Mouse (Mus musculus) forebrain, embryonic 14.5 days (tissue): ENCODE measurements at regions not wholly inside any gene's neighbourhood (a gene's known extent, or its start where the extent isn't known, plus 50 kb on each side); places are given as distances from the start of the nearest gene placed in this dataset.
A peak's percentile ranks its signal among the peaks of the same experiment; 100 is the strongest.

ENCODE experiments used
- ATAC-seq: fragments of 200-750 bp; cut with Nextera tagmentation; 2 replicates; pipeline ENCODE4 v1.8.0; 2017; ENCODE audit warnings: mild to moderate bottlenecking, moderate library complexity
- DNase-seq: peaks from one replicate; pipeline ENCODE4 v3.0.0-alpha.2; 2015; ENCODE audit warnings: low spot score
- H3K27ac ChIP-seq: fragments of 300-500 bp; sonication (generic); 2 replicates; pipeline ENCODE4 v1.5.1; 2014; ENCODE audit warnings: low read depth, mild to moderate bottlenecking, control low read depth, low read length, moderate library complexity
- H3K27me3 ChIP-seq: fragments of 300-500 bp; sonication (generic); replicated peaks from 2 replicates; pipeline ENCODE4 v1.6.1; 2014; ENCODE audit warnings: low read length, control low read depth, mixed read lengths; ENCODE audit not compliant: control insufficient read depth, insufficient read depth
- H3K36me3 ChIP-seq: fragments of 300-500 bp; sonication (generic); 2 replicates; pipeline ENCODE4 v1.6.1; 2014; ENCODE audit warnings: low read length, control low read depth; ENCODE audit not compliant: control insufficient read depth, insufficient read depth
- H3K4me1 ChIP-seq: fragments of 300-500 bp; sonication (generic); 2 replicates; pipeline ENCODE4 v1.6.1; 2014; ENCODE audit warnings: antibody characterized with exemption, low read length, control low read depth; ENCODE audit not compliant: control insufficient read depth, insufficient read depth
- H3K4me2 ChIP-seq: fragments of 300-500 bp; sonication (generic); 2 replicates; pipeline ENCODE4 v1.6.1; 2014; ENCODE audit warnings: mild to moderate bottlenecking, control low read depth, low read length
- H3K4me3 ChIP-seq: fragments of 300-500 bp; sonication (generic); 2 replicates; pipeline ENCODE4 v1.5.1; 2014; ENCODE audit warnings: low read depth, low read length, control low read depth
- H3K9ac ChIP-seq: fragments of 300-500 bp; sonication (generic); 2 replicates; pipeline ENCODE4 v1.6.1; 2014; ENCODE audit warnings: mild to moderate bottlenecking, low read length, control low read depth, moderate library complexity
- H3K9me3 ChIP-seq: fragments of 300-500 bp; sonication (generic); replicated peaks from 2 replicates; pipeline ENCODE4 v1.6.1; 2016; ENCODE audit warnings: low read length, control low read depth, mixed read lengths; ENCODE audit not compliant: control insufficient read depth
- WGBS: fragments of 180-500 bp; shearing (Covaris S2); extraction: QIAGEN DNeasy Blood & Tissue Kit; methylation state at CpG from one replicate; pipeline ENCODE4 v1.1.7; 2014; 5-methylcytosine and 5-hydroxymethylcytosine counted together

DNA sequence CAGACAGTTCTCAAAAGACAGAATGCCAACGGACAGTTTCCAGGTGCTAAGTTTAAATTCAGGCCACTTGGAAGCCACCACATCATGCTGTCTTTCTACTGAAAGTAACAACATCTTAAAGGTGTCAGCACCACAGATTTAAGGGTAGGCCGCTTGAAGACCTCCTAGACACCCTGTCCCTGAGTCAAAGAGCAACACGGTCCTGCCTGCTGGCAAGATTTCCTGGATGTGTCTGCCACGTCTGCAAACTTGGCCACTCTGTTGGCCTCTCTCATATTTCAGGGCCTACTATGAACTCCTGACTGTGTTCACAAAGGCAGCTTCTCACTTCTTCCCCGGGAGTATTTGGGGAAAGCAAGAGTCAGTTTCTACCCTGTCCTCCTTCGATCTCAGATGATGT, 194.7 kb upstream of the Esrrg start:
- ATAC-seq, result no peak
- Histone ChIP-seq H3K4me2 (no peak overlapping the region), H3K9ac (no peak overlapping the region), H3K27ac (no peak overlapping the region), H3K36me3 (no peaks in the 10 kb centered on the region), H3K9me3 (no peaks in the 10 kb centered on the region), H3K4me1 (no peaks in the 10 kb centered on the region), H3K27me3 (no peaks in the 10 kb centered on the region), H3K4me3 (no peak overlapping the region)
- WGBS, result 89% methylated on average over 6 of the region's 6 CpGs
- DNase-seq, result no peak

DNA sequence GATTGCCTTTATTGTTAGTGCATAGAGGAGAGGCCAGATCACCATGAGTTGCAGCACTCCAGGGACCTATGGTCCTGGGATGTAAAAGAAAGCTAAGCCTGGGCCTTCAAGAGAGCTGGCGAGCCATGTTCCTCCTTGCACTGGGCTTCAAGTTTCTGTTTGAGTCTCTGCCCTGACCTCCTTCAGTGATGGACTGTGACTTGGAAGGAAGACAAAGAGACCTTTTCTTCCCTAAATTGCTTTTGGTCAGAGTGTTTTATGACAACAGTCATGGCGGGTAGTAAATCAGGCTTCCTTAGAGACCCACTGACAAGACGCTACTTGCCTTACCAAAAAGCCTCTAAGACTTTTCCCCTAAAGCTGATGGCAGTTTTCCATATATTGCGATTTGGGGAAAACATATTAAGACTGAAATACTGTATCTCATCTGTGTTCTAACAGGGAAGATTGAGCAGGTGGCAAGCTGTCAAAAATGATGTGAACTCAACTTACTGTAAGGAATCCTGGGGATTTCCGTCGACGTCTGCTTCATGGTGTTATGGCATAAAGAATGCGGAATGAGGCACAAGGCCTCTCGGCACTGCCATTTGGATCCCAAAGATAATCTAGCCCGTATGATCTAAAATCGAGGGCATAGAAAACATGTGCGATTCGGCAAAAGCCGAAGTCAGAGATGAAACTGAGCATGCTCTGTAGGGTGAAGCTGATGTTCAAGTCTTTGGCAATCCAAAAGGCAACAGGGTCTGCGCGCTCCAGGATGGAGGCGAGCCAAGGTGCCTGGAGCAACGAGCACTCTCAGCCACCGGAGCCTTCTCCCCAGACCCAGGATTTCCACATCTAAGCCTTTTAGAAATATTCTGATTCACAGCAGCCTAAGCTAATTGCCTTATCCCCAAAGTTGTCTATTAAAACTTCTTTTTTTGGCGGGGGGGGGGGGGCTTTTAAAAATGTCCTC, 190.1 kb upstream of the Esrrg start:
- no peaks in the 10 kb centered on the region for H3K4me1 ChIP-seq
- no peak overlapping the region for H3K9ac ChIP-seq
- H3K4me3 ChIP-seq, result no peak overlapping the region
- peak; percentile 57 for DNase-seq
- no peak overlapping the region for H3K4me2 ChIP-seq
- H3K36me3 ChIP-seq, result no peaks in the 10 kb centered on the region
- no peaks in the 10 kb centered on the region for H3K27me3 ChIP-seq
- no peak overlapping the region for H3K27ac ChIP-seq
- WGBS, result 80% methylated on average over 20 of the region's 20 CpGs
- H3K9me3 ChIP-seq, result no peaks in the 10 kb centered on the region
- no peak for ATAC-seq

DNA sequence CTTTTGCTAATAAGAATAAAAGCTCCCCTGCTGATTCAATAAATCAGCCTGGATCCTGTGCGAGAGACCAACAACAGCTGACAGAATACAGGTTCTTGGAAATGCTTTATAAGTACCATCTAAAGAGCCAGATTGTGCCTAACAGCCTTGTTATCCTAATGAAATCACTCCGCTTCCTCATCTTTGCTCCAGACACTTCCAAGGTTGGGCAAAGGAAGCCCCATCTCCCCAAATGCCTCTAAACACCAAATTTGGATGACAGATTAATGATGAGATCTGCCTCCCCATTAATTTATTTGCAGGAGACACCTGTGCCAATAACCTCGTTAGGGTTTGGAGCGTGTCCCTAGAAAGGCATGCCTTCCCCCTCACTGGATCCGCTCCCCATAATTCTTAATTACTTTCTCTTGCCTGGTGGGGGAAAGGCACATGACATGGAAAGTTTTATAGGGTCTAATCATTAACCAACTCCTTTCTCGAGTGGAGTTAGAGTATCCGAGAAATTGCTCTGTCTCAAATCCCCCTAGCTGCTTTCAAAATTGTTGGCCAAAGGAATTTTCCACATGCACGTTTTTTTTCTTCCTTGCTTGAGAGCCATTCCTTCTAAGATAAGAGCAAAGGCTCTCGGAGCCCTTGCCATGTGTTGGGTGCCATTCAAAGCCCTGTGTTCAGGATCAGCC, 179.9 kb upstream of the Esrrg start:
- H3K4me1 ChIP-seq, result no peaks in the 10 kb centered on the region
- DNase-seq (peak; percentile 58), ATAC-seq (no peak)
- H3K9me3 ChIP-seq, result no peaks in the 10 kb centered on the region
- H3K27ac ChIP-seq, result no peak overlapping the region
- H3K36me3 ChIP-seq, result no peaks in the 10 kb centered on the region
- H3K27me3 ChIP-seq, result no peaks in the 10 kb centered on the region
- no peak overlapping the region for H3K4me2 ChIP-seq
- no peak overlapping the region for H3K4me3 ChIP-seq
- 43% methylated on average over 9 of the region's 9 CpGs for WGBS
- no peak overlapping the region for H3K9ac ChIP-seq

GRCm38 (mm10) chr1:187433716-187434634, 174.6 kb upstream of the Esrrg start:
- DNase-seq, result no peak
- H3K27ac ChIP-seq, result no peak overlapping the region
- H3K4me2 ChIP-seq, result no peak overlapping the region
- no peak for ATAC-seq
- no peak overlapping the region for H3K9ac ChIP-seq
- 91% methylated on average over 24 of the region's 24 CpGs for WGBS
- H3K4me3 ChIP-seq, result no peak overlapping the region
- H3K36me3 ChIP-seq, result no peaks in the 10 kb centered on the region
- H3K9me3 ChIP-seq, result no peaks in the 10 kb centered on the region
- H3K27me3 ChIP-seq, result no peaks in the 10 kb centered on the region
- no peaks in the 10 kb centered on the region for H3K4me1 ChIP-seq

DNA sequence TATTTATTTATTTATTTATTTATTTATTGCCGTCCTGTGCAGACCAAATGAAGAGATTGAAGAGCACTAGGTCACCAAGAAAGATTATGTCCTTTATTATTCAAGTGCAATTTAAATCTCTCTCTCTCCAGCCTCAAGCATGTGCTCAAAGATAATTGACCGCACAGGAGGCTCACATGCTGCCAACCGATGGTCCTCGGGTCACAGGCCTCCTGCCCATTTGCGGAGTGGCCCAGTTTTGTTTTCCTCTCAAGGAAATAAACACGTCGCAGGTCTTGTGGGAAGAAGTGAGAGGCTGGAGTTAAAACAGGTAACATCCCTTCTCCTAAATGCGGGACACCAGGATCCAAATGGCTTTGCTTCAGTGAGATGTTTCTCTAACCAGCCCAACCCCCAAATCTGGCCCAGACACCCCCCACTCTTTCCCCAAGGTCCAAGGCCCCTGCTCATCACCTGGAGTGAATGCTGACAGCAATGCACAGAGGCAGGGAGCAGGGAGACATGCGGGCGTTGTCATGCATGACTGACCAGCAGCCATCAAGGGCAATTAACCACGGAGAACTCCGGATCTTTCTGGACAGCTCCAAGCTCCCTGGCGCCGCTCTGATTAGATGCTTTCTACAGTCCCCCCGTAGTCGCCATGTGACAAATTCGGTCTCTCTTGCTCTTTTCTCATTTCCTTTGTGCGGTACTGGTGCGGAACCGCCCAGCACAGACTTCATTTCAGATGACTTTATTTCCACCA, 169.2 kb upstream of the Esrrg start:
- ATAC-seq (no peak), DNase-seq (no peak)
- H3K4me1 ChIP-seq, result no peaks in the 10 kb centered on the region
- no peaks in the 10 kb centered on the region for H3K9me3 ChIP-seq
- no peaks in the 10 kb centered on the region for H3K27me3 ChIP-seq
- WGBS, result 78% methylated on average over 20 of the region's 20 CpGs
- no peak overlapping the region for H3K4me3 ChIP-seq
- no peak overlapping the region for H3K9ac ChIP-seq
- H3K27ac ChIP-seq, result no peak overlapping the region
- no peaks in the 10 kb centered on the region for H3K36me3 ChIP-seq
- H3K4me2 ChIP-seq, result no peak overlapping the region

DNA sequence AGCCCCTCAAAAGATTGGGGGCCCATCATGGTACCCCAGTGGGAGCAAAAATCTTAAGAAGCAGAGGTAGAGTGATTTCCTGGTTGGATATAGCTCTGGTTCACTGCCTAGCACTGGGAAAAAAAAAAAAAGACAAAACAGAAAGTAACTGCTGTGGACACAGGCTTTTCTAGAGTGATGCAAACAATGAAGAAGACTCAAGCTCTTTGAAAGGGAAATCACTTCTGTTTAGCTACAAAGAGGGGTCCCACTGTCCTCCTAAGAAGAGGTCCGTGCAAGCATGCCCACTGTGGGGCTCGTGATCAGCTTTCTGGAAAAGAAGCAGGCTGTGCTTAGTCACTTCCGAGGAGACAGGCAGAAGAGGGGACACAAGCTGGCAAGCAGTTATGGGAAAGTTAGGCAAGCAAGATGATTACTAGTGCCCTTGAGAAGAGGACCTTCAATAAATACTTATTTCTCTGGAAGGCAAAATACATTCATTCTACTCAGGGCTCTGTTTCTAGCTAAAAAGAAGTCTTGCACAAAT, 166.9 kb upstream of the Esrrg start:
- no peaks in the 10 kb centered on the region for H3K36me3 ChIP-seq
- H3K9me3 ChIP-seq, result no peaks in the 10 kb centered on the region
- H3K9ac ChIP-seq, result no peak overlapping the region
- H3K27ac ChIP-seq, result no peak overlapping the region
- 70% methylated on average over 3 of the region's 3 CpGs for WGBS
- no peak overlapping the region for H3K4me3 ChIP-seq
- no peaks in the 10 kb centered on the region for H3K27me3 ChIP-seq
- H3K4me2 ChIP-seq, result no peak overlapping the region
- no peak for DNase-seq
- no peaks in the 10 kb centered on the region for H3K4me1 ChIP-seq
- ATAC-seq, result no peak

GRCm38 (mm10) chr1:187446511-187446910, 162.1 kb upstream of the Esrrg start:
- H3K36me3 ChIP-seq, result no peaks in the 10 kb centered on the region
- H3K4me2 ChIP-seq, result no peak overlapping the region
- H3K4me1 ChIP-seq, result no peaks in the 10 kb centered on the region
- 86% methylated on average over 6 of the region's 6 CpGs for whole genome bisulfite sequencing
- H3K9me3 ChIP-seq, result no peaks in the 10 kb centered on the region
- no peaks in the 10 kb centered on the region for H3K27me3 ChIP-seq
- no peak overlapping the region for H3K4me3 ChIP-seq
- no peak overlapping the region for H3K27ac ChIP-seq
- ATAC-seq (no peak), DNase-seq (no peak)
- H3K9ac ChIP-seq, result no peak overlapping the region

- 16% methylated on average over 6 of the region's 6 CpGs for WGBS
- Histone ChIP-seq H3K4me1 (no peaks in the 10 kb centered on the region), H3K9ac (no peak overlapping the region), H3K27me3 (no peaks in the 10 kb centered on the region), H3K36me3 (no peaks in the 10 kb centered on the region), H3K4me3 (no peak overlapping the region), H3K4me2 (no peak overlapping the region), H3K9me3 (no peaks in the 10 kb centered on the region), H3K27ac (no peak overlapping the region)
- ATAC-seq (peak; percentile 37), DNase-seq (peak; percentile 73)
These were observed 160.4 kb upstream of the Esrrg start for GRCm38 (mm10) chr1:187448173-187448572.
